Mouse (Mus musculus) myocyte (in vitro differentiated cells): ENCODE measurements around the gene Dnajc25.

Experiments used
- CEBPB ChIP-seq: IDR thresholded peaks from 2 replicates; pipeline ENCODE4 v1.6.1; 2011; ENCODE audit warnings: mild to moderate bottlenecking, moderate library complexity; ENCODE audit not compliant: poor library complexity, insufficient read depth, severe bottlenecking
- E2F4 ChIP-seq: IDR thresholded peaks from one replicate; pipeline ENCODE4 v1.6.1; 2011; ENCODE audit warnings: mild to moderate bottlenecking, control low read depth, moderate library complexity; ENCODE audit not compliant: insufficient read depth
- MAX ChIP-seq: IDR thresholded peaks from one replicate; pipeline ENCODE4 v1.6.1; 2011; ENCODE audit warnings: low read depth, mild to moderate bottlenecking, control low read depth
- MYOD1 ChIP-seq, 3 experiments: IDR thresholded peaks; one replicate each; pipeline ENCODE4 v1.6.1; 2011; ENCODE audit warnings: control low read depth in 2 of 3, low read depth in 2 of 3, mild to moderate bottlenecking in 2 of 3, moderate library complexity in 1 of 3; ENCODE audit not compliant: insufficient read length in 2 of 3, control insufficient read depth in 1 of 3
- POLR2A ChIP-seq: IDR thresholded peaks from one replicate; pipeline ENCODE4 v1.6.1; 2011; ENCODE audit warnings: low read depth, mild to moderate bottlenecking, control low read depth, moderate library complexity; ENCODE audit not compliant: insufficient read length
- POLR2AphosphoS2 ChIP-seq: IDR thresholded peaks from one replicate; pipeline ENCODE4 v1.6.1; 2011; ENCODE audit warnings: low read depth, control low read depth; ENCODE audit not compliant: insufficient read length
- TCF12 ChIP-seq: IDR thresholded peaks from one replicate; pipeline ENCODE4 v1.6.1; 2011; ENCODE audit warnings: mild to moderate bottlenecking, control low read depth; ENCODE audit not compliant: poor library complexity, insufficient read depth, severe bottlenecking
- TCF3 ChIP-seq: IDR thresholded peaks from one replicate; pipeline ENCODE4 v1.6.1; 2011; ENCODE audit warnings: low read depth, control low read depth; ENCODE audit not compliant: insufficient read length
- USF1 ChIP-seq: IDR thresholded peaks from one replicate; pipeline ENCODE4 v1.6.1; 2011; ENCODE audit warnings: low read depth, mild to moderate bottlenecking, control low read depth, moderate library complexity

DNA sequence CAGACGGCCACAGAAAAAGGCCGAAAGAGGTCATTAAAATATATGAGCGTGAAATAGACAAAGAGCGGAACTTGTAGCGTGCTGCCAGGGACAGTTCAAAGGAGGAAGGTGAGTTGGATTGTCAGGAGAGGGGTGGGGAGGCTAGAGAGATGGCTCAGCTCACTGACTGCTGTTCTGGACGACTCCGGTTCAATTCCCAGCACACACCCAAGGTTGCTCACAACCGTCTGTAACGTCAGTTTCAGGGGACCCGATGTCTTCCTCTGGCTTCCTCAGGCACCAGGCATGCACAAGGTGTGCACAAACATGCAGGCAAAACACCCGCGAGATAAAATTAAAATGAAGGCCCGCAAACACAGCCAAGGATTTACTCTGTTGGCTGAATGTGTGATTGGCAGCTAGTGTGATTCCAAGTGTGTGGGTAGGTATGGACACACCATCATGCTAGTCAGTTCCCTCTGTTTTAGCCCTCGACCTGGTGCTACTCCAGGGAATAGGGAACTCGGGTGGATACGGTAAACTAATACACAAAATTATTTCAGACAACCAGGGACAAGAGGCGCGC lies 41.0 kb downstream of the Dnajc25 start:
- TF ChIP-seq CEBPB (no peak), POLR2A (no peak), E2F4 (no peak), MAX (no peak), POLR2AphosphoS2 (no peak), USF1 (no peak), MYOD1 (IDR thresholded peaks at IDR 0.05; ENCODE audit: control insufficient read depth in 1 of 3, insufficient read length in 2 of 3, low read depth in 2 of 3) (no peak), TCF3 (no peak), TCF12 (no peak)
